Mouse (Mus musculus) cerebellum, adult 2 months (tissue): Measurements from ENCODE around the gene Rasgef1b.

Experiments used
- CTCF ChIP-seq: fragments of 200-500 bp; IDR thresholded peaks from 2 replicates; pipeline ENCODE4 v1.5.1; 2011; ENCODE audit warnings: low read depth, mild to moderate bottlenecking, control low read depth, low read length, moderate library complexity, borderline replicate concordance; ENCODE audit not compliant: insufficient read depth
- POLR2A ChIP-seq: fragments of 200-500 bp; IDR thresholded peaks from 2 replicates; pipeline ENCODE4 v1.6.1; 2011; ENCODE audit warnings: low read length, control low read depth, borderline replicate concordance; ENCODE audit not compliant: insufficient read depth

DNA sequence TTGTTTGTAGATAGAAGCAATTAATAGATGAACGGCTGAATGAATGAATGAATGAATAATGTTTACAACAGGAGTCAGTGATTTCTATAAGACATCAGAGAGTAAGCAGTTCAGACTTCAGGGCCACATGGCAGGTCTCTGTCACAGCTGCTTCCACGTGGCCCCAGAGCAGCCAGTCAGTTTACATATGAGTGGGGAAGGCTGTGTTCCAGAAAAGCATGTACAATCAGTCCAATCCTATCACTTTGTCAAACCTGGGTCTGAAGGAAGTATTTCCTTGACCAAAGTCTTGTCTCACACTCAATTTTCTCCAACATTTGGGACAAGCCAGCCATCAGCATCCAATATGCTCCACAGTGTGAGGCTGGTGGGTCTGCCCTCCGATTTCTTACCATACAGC, 278.4 kb downstream of the Rasgef1b start:
- TF ChIP-seq CTCF = no peak
- no peak for TF ChIP-seq POLR2A
